Mouse (Mus musculus) CH12.LX (cell line): Measurements from ENCODE around the gene Sphk1. TPM values are rescaled to one million over a fixed set of nuclear protein-coding genes. Genes with fewer than 3 reads are reported as not detected.

Source experiments
- DNase-seq: peaks from one replicate; pipeline ENCODE4 v3.0.0-alpha.2; 2013; ENCODE audit errors: extremely low read depth
- H3K27ac ChIP-seq: 2 replicates; pipeline ENCODE4 v1.5.1; 2012; ENCODE audit warnings: low read depth, mild to moderate bottlenecking, control low read depth, moderate library complexity; ENCODE audit not compliant: insufficient read depth
- H3K27me3 ChIP-seq: replicated peaks from 2 replicates; pipeline ENCODE3; 2012; ENCODE audit warnings: inconsistent platforms
- H3K36me3 ChIP-seq, 2 experiments: replicated peaks in 1 of 2; 2 replicates each; pipeline versions ENCODE3 to v1.6.1; 2012; ENCODE audit warnings: inconsistent platforms in 1 of 2, low read length in 1 of 2, mild to moderate bottlenecking in 1 of 2, mixed read lengths in 1 of 2, moderate library complexity in 1 of 2; ENCODE audit not compliant: control insufficient read depth in 1 of 2, insufficient read depth in 1 of 2
- H3K4me1 ChIP-seq, 2 experiments: 2 replicates each; pipeline ENCODE4 v1.6.1; 2012; ENCODE audit warnings: inconsistent platforms in 1 of 2, moderate library complexity in 1 of 2; ENCODE audit not compliant: insufficient read depth in 2 of 2, control insufficient read depth in 1 of 2
- H3K4me2 ChIP-seq: 2 replicates; pipeline ENCODE4 v1.6.1; 2012; ENCODE audit warnings: low read depth, mild to moderate bottlenecking, control low read depth; ENCODE audit not compliant: poor library complexity, insufficient read depth, severe bottlenecking
- H3K4me3 ChIP-seq, 3 experiments: fragments of 150-350 bp in 1 of 3; sonication (generic) in 1 of 3; replicated peaks in 1 of 3; 2 replicates each; pipeline versions ENCODE3 to v1.5.1; 2011 to 2012; ENCODE audit warnings: low read depth in 2 of 3, low read length in 2 of 3, mild to moderate bottlenecking in 2 of 3, moderate library complexity in 2 of 3, control low read depth in 1 of 3, improper control_type of control experiment in 1 of 3, inconsistent platforms in 1 of 3, mixed read lengths in 1 of 3; ENCODE audit not compliant: poor library complexity in 1 of 3
- H3K79me2 ChIP-seq: replicated peaks from 2 replicates; pipeline ENCODE4 v1.6.1; 2012; ENCODE audit warnings: mild to moderate bottlenecking, moderate library complexity; ENCODE audit not compliant: control insufficient read depth, poor library complexity, insufficient read depth, severe bottlenecking; ENCODE audit errors: extremely low read depth
- H3K9ac ChIP-seq: 2 replicates; pipeline ENCODE4 v1.6.1; 2012; ENCODE audit warnings: low read depth, mild to moderate bottlenecking, control low read depth, moderate library complexity; ENCODE audit not compliant: insufficient read depth
- H3K9me3 ChIP-seq: replicated peaks from 2 replicates; pipeline ENCODE3; 2012; ENCODE audit warnings: low read length, inconsistent platforms, mixed read lengths
- BHLHE40 ChIP-seq: IDR thresholded peaks from 2 replicates; pipeline ENCODE4 v1.6.1; 2011; ENCODE audit warnings: mild to moderate bottlenecking, low read depth, low read length, improper control_type of control experiment
- CHD1 ChIP-seq: IDR thresholded peaks from 2 replicates; pipeline ENCODE4 v1.6.1; 2012; ENCODE audit warnings: low read depth, low read length, improper control_type of control experiment, inconsistent platforms
- E2F4 ChIP-seq: IDR thresholded peaks from 2 replicates; pipeline ENCODE4 v1.6.1; 2011; ENCODE audit warnings: low read depth, low read length, improper control_type of control experiment; ENCODE audit not compliant: insufficient replicate concordance
- ELF1 ChIP-seq: IDR thresholded peaks from 2 replicates; pipeline ENCODE4 v1.6.1; 2014; ENCODE audit warnings: low read depth, mild to moderate bottlenecking, inconsistent platforms, low read length, improper control_type of control experiment
- EP300 ChIP-seq: IDR thresholded peaks from 2 replicates; pipeline ENCODE4 v1.6.1; 2011; ENCODE audit warnings: low read length, improper control_type of control experiment
- ETS1 ChIP-seq: conservative IDR thresholded peaks from 2 replicates; pipeline ENCODE4 v1.6.1; 2012; ENCODE audit warnings: low read depth, mild to moderate bottlenecking, inconsistent platforms, low read length, improper control_type of control experiment, moderate library complexity
- GABPA ChIP-seq: IDR thresholded peaks from 2 replicates; pipeline ENCODE4 v1.6.1; 2012; ENCODE audit warnings: low read depth, low read length, improper control_type of control experiment, inconsistent platforms; ENCODE audit not compliant: insufficient replicate concordance
- IRF4 ChIP-seq: IDR thresholded peaks from 2 replicates; pipeline ENCODE4 v1.6.1; 2014; ENCODE audit warnings: low read depth, mild to moderate bottlenecking, inconsistent platforms, low read length, improper control_type of control experiment
- JUN ChIP-seq: IDR thresholded peaks from 2 replicates; pipeline ENCODE4 v1.6.1; 2011; ENCODE audit warnings: low read depth, mild to moderate bottlenecking, low read length, improper control_type of control experiment, moderate library complexity; ENCODE audit not compliant: insufficient read depth
- KAT2A ChIP-seq: IDR thresholded peaks from 2 replicates; pipeline ENCODE4 v1.6.1; 2012; ENCODE audit warnings: low read length, improper control_type of control experiment, inconsistent platforms; ENCODE audit not compliant: insufficient replicate concordance
- MAZ ChIP-seq: IDR thresholded peaks from 2 replicates; pipeline ENCODE4 v1.6.1; 2012; ENCODE audit warnings: low read depth, mild to moderate bottlenecking, inconsistent platforms, low read length, improper control_type of control experiment, moderate library complexity
- MEF2A ChIP-seq: IDR thresholded peaks from 2 replicates; pipeline ENCODE4 v1.6.1; 2014; ENCODE audit warnings: low read depth, mild to moderate bottlenecking, inconsistent platforms, low read length, improper control_type of control experiment, borderline replicate concordance
- MXI1 ChIP-seq: IDR thresholded peaks from 2 replicates; pipeline ENCODE4 v1.6.1; 2011; ENCODE audit warnings: mild to moderate bottlenecking, low read depth, low read length, improper control_type of control experiment
- PAX5 ChIP-seq: IDR thresholded peaks from 2 replicates; pipeline ENCODE4 v1.6.1; 2012; ENCODE audit warnings: low read length, inconsistent platforms, mixed read lengths
- POLR2A ChIP-seq: IDR thresholded peaks from 2 replicates; pipeline ENCODE4 v1.6.1; 2011; ENCODE audit warnings: low read depth, mild to moderate bottlenecking, improper control_type of control experiment, low read length
- POLR2AphosphoS2 ChIP-seq: IDR thresholded peaks from 2 replicates; pipeline ENCODE4 v1.6.1; 2011; ENCODE audit warnings: low read depth, low read length, improper control_type of control experiment
- SIN3A ChIP-seq: IDR thresholded peaks from 2 replicates; pipeline ENCODE4 v1.6.1; 2012; ENCODE audit warnings: low read length, improper control_type of control experiment, inconsistent platforms
- TCF12 ChIP-seq: IDR thresholded peaks from 2 replicates; pipeline ENCODE4 v1.6.1; 2014; ENCODE audit warnings: low read depth, mild to moderate bottlenecking, inconsistent platforms, low read length, improper control_type of control experiment
- UBTF ChIP-seq: IDR thresholded peaks from 2 replicates; pipeline ENCODE4 v1.6.1; 2012; ENCODE audit warnings: low read depth, mild to moderate bottlenecking, inconsistent platforms, low read length, improper control_type of control experiment, moderate library complexity
- dilution Hi-C: fragments of 300-500 bp; cut with MboI; formaldehyde crosslinking; loops from 2 replicates; pipeline ENCODE4 v1.14.3; 2020; ENCODE audit warnings: low sequenced_read_pairs; ENCODE audit not compliant: extremely low pct_unique_long_range_greater_than_20kb, extremely low pct_ligation_motif_present
- in situ Hi-C: fragments of 300-500 bp; cut with MboI; formaldehyde crosslinking; loops from 3 replicates; pipeline ENCODE4 v1.14.3; 2019; ENCODE audit warnings: low sequenced_read_pairs, low pct_ligation_motif_present, low pct_unique_long_range_greater_than_20kb, mixed read lengths
- polyA plus RNA-seq: library from polyadenylated mRNA; unstranded; fragments of >175 nt; gene quantifications from 2 replicates; pipeline ENCODE4 v1.2.1, GENCODE M21; 2012; ENCODE audit warnings: low read depth; ENCODE audit not compliant: insufficient read length
- total RNA-seq, 2 experiments: library from RNA; depleted of rRNA; stranded (reverse); fragments of 300-350 nt in 1 of 2; fragments of >200 nt in 1 of 2; gene quantifications; 2 replicates each; pipeline ENCODE4 v1.2.3; 2012 to 2014

The Sphk1 gene
- total and polyA plus RNA-seq, 3 experiments, result 0.50 to 2.1 (median 0.89) TPM

- TF ChIP-seq CHD1 (no peak), KAT2A (no peak), POLR2A (0 out of 2 replicates have a peak, but pooled peaks have one; percentile 14), IRF4 (no peak; the same call in 1 of the 2 replicates)
These were observed 3.6 kb downstream of the Sphk1 start (continued) for GRCm38 (mm10) chr11:116534154-116534865.

- no peaks in the 10 kb centered on the region for H3K79me2 ChIP-seq
- no peak overlapping the region for H3K4me2 ChIP-seq
- H3K27ac ChIP-seq, result no peak overlapping the region
- no peak for TF ChIP-seq EP300
- TF ChIP-seq MAZ, result no peak
- no peak for TF ChIP-seq POLR2AphosphoS2
- TF ChIP-seq KAT2A, result no peak
- TF ChIP-seq JUN, result no peak
- no peak for TF ChIP-seq SIN3A
- no peak for TF ChIP-seq MXI1
- TF ChIP-seq BHLHE40, result no peak
- no peak for TF ChIP-seq ELF1
- TF ChIP-seq CHD1, result no peak
- TF ChIP-seq POLR2A, result no peak
- TF ChIP-seq E2F4, result no peak
- H3K27me3 ChIP-seq, result peaks cover 25% of the 10 kb centered on the region
- dilution Hi-C loops (no loop called here), in situ Hi-C loops (loop anchor here (10.0 kb wide), 1 partner anchor 212 kb away; no protein-coding TSS in a partner anchor)
- no peak overlapping the region for H3K9ac ChIP-seq
- H3K4me3 ChIP-seq, result no peak overlapping the region
- H3K36me3 ChIP-seq, result peaks cover 38 to 59% of the 10 kb centered on the region in 2 experiments
- H3K9me3 ChIP-seq, result no peaks in the 10 kb centered on the region
- peaks cover 2 to 26% of the 10 kb centered on the region in 2 experiments; a peak in 3 of 4 replicates for H3K4me1 ChIP-seq
- DNase-seq, result no peak
These were observed 6.0 kb downstream of the Sphk1 start for GRCm38 (mm10) chr11:116536685-116537084.

- Histone ChIP-seq H3K4me2 (no peak overlapping the region), H3K27me3 (peaks cover 18% of the 10 kb centered on the region), H3K79me2 (no peaks in the 10 kb centered on the region), H3K9ac (no peak overlapping the region), H3K4me3 (no peak overlapping the region), H3K36me3 (peaks cover 45 to 66% of the 10 kb centered on the region in 2 experiments), H3K4me1 (peaks cover 0 to 19% of the 10 kb centered on the region in 2 experiments; a peak in 2 of 4 replicates), H3K9me3 (no peaks in the 10 kb centered on the region), H3K27ac (no peak overlapping the region)
- TF ChIP-seq TCF12 (no peak), ELF1 (no peak), PAX5 (no peak), ETS1 (no peak), GABPA (no peak), POLR2A (no peak), MEF2A (no peak), SIN3A (no peak), UBTF (no peak), IRF4 (no peak)
- in situ Hi-C loops, result loop anchor here (10.0 kb wide), 1 partner anchor 213 kb away; no protein-coding TSS in a partner anchor
- no peak for DNase-seq
- dilution Hi-C loops, result no loop called here
These were observed 6.7 kb downstream of the Sphk1 start for GRCm38 (mm10) chr11:116537388-116537787.
